Mouse (Mus musculus) activated CD4-positive, CD25-positive, alpha-beta regulatory T cell, adult 4 months (primary cell): ENCODE measurements around the gene Fbxo41. TPM values are rescaled to one million over a fixed set of nuclear protein-coding genes. Genes with fewer than 3 reads are reported as not detected.

Experiments used
- ATAC-seq: one replicate; pipeline ENCODE4 v1.8.0; 2017
- polyA plus RNA-seq, 2 experiments: library from polyadenylated mRNA; unstranded; fragments of 100-300 nt; shearing (Covaris generic); gene quantifications; one replicate each; pipeline ENCODE4 v1.2.1; 2017

The Fbxo41 gene
- under 1 TPM in 1 of 2 experiments, not detected in 1; 0.05 TPM for polyA plus RNA-seq

GRCm38 (mm10) chr6:85502911-85503250, at the start of gene Fbxo41:
Gene Fbxo41, minus strand, starts transcription at chr6:85502994.
- no peak for ATAC-seq

- ATAC-seq = no peak
These were observed 44.8 kb upstream of the Fbxo41 start for GRCm38 (mm10) chr6:85547642-85548041.

- no peak for ATAC-seq
These were observed 41.6 kb upstream of the Fbxo41 start for GRCm38 (mm10) chr6:85544251-85544881.

GRCm38 (mm10) chr6:85543351-85544175, 40.8 kb upstream of the Fbxo41 start:
- no peak for ATAC-seq

GRCm38 (mm10) chr6:85522825-85523224, 20.0 kb upstream of the Fbxo41 start:
- no peak for ATAC-seq

GRCm38 (mm10) chr6:85522026-85522425, 19.2 kb upstream of the Fbxo41 start:
- no peak for ATAC-seq

- no peak for ATAC-seq
These were observed 15.4 kb upstream of the Fbxo41 start for GRCm38 (mm10) chr6:85518091-85518693.

- ATAC-seq = no peak
These were observed 13.1 kb upstream of the Fbxo41 start for GRCm38 (mm10) chr6:85515941-85516340.

- ATAC-seq = peak; percentile 91
These were observed 10.7 kb upstream of the Fbxo41 start, which contains the start of gene Egr4 for GRCm38 (mm10) chr6:85513531-85513910. Gene Egr4, minus strand, starts transcription at chr6:85513589.

- peak; percentile 13 for ATAC-seq
These were observed 10.1 kb upstream of the Fbxo41 start for GRCm38 (mm10) chr6:85512577-85513530.

- ATAC-seq = no peak
These were observed 9.3 kb upstream of the Fbxo41 start for GRCm38 (mm10) chr6:85512056-85512440.

GRCm38 (mm10) chr6:85511286-85512055, 8.7 kb upstream of the Fbxo41 start:
- no peak for ATAC-seq

GRCm38 (mm10) chr6:85510476-85510875, 7.7 kb upstream of the Fbxo41 start:
- ATAC-seq = no peak

- no peak for ATAC-seq
These were observed 5.8 kb upstream of the Fbxo41 start for GRCm38 (mm10) chr6:85508602-85509001.

GRCm38 (mm10) chr6:85504908-85505307, 2.1 kb upstream of the Fbxo41 start:
- no peak for ATAC-seq

GRCm38 (mm10) chr6:85502103-85502910, 487 bp downstream of the Fbxo41 start:
- ATAC-seq = no peak

GRCm38 (mm10) chr6:85501571-85502102, 1.2 kb downstream of the Fbxo41 start:
- no peak for ATAC-seq

GRCm38 (mm10) chr6:85500416-85500815, 2.4 kb downstream of the Fbxo41 start:
- ATAC-seq = no peak

GRCm38 (mm10) chr6:85498147-85498546, 4.6 kb downstream of the Fbxo41 start:
- ATAC-seq = no peak

- no peak for ATAC-seq
These were observed 5.8 kb downstream of the Fbxo41 start for GRCm38 (mm10) chr6:85496976-85497375.

- no peak for ATAC-seq
These were observed 11.2 kb downstream of the Fbxo41 start for GRCm38 (mm10) chr6:85491606-85492005.
